Mouse (Mus musculus): ENCODE data around the gene Clasp2.
"Not testable (repeated sequence)": the region's sequence is repeated elsewhere in the genome, so short reads cannot be mapped to it uniquely, and the experiment has no call there.

Gene Clasp2

DNA sequence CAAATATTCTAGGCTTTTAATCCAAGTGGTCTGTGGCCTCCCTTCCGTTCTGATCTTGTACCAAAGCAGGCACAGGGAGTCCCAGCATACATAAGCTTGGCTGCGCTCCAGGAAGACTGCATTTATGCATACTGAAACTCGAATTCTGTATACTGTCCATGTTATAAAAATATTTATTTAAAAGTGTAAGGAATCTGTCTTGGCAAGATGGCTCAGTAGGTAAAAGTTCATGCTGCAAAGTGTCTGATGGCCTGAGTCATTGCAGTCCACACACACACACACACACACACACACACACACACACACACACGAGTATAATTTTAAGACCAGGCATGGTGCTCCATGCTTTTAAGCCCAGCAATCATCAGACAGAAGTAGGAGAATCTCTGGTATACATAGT is 161.9 kb downstream of the Clasp2 start:
- in situ Hi-C loops (cut with MboI; ENCODE audit: low pct_unique_long_range_greater_than_20kb in 1 of 2, low sequenced_read_pairs in 2 of 2, unreplicated experiment in 1 of 2) = no loop called here

DNA sequence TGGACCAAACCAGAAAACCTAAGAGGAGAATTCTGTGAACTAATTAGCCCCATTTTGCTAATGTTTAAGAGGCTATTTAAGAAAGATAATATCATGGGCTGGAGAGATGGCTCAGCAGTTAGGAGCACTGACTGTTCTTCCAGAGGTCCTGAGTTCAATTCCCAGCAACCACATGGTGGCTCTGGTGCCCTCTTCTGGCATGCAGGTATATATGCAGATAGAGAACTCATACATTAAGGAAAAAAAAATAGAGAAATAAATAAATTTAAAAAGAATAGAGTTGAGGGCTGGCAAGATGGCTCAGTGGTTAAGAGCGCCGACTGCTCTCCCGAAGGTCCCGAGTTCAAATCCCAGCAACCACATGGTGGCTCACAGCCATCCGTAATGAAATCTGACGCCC is 163.0 kb downstream of the Clasp2 start:
- in situ Hi-C loops (cut with MboI; ENCODE audit: low pct_unique_long_range_greater_than_20kb in 1 of 2, low sequenced_read_pairs in 2 of 2, unreplicated experiment in 1 of 2) = not testable (repeated sequence)

- in situ Hi-C loops (cut with MboI; ENCODE audit: low pct_unique_long_range_greater_than_20kb in 1 of 2, low sequenced_read_pairs in 2 of 2, unreplicated experiment in 1 of 2) = no loop called here
These were observed 174.5 kb downstream of the Clasp2 start for GRCm38 (mm10) chr9:113915789-113916188.

GRCm38 (mm10) chr9:113922677-113923076 is 181.4 kb downstream of the Clasp2 start:
- in situ Hi-C loops (cut with MboI; ENCODE audit: low pct_unique_long_range_greater_than_20kb in 1 of 2, low sequenced_read_pairs in 2 of 2, unreplicated experiment in 1 of 2) = no loop called here

GRCm38 (mm10) chr9:113924883-113925282 is 183.6 kb downstream of the Clasp2 start:
- in situ Hi-C loops (cut with MboI; ENCODE audit: low pct_unique_long_range_greater_than_20kb in 1 of 2, low sequenced_read_pairs in 2 of 2, unreplicated experiment in 1 of 2) = no loop called here

DNA sequence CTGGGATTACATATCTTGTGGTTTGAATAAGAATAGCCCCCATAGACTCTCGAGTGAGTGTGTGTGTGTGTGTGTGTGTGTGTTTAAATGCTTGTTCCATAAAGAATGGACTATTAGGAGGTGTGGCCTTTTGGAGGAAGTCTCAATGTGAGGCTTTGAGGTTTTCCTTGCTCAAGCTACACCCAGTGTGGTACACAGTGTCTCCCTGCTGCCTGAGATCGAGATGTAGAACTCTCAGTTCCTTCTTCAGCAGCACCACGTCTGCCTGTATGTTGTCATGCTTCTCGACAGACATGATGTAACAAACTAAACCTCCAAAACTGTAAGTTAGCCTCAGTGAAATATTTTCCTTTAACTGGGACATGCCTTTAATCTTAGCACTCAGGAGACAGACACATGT is 187.3 kb downstream of the Clasp2 start:
- in situ Hi-C loops (cut with MboI; ENCODE audit: low pct_unique_long_range_greater_than_20kb in 1 of 2, low sequenced_read_pairs in 2 of 2, unreplicated experiment in 1 of 2) = no loop called here

- in situ Hi-C loops (cut with MboI; ENCODE audit: low pct_unique_long_range_greater_than_20kb in 1 of 2, low sequenced_read_pairs in 2 of 2, unreplicated experiment in 1 of 2) = no loop called here
These were observed 188.4 kb downstream of the Clasp2 start for GRCm38 (mm10) chr9:113929676-113930075.

DNA sequence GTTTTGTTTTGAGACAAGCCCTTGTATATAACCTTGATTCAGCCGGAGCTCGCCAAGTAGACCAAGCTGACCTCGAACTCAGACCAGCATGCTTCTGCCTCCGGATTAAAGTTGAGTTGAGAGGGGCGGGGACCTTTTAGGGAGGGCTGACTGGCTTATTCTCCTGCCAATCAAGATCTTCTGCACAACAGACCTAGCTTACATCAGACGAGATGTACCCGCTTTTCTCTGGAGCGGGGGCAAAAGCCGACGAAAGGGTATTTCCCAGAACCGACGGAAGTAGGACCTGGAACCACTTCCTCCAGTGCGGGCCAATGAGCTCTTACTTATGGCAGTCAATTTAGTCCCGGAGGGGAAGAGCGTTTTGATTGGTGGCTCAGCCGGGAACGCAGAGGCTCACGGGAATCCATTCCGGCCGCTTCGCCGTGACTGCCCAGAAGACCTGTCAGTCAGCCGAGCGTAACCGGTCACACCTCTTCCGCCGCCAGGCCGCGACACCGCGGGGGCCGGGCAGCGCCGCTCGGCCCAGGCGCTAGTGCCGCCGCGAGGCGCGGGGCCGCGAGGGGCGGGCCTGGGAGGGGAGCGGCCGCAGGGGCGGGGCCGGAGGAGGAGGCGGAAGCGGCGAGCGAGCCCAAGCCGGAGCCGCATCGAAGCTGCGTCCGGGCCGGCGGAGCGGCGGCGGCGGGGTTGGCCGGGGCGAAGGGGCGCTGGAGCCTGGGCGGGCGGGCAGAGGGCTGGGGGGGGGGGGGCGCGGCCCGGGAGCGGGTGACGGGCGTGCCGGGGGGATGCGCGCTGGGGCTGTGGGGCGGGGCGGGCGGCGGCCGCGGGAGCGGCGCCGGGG is 189.5 kb downstream of the Clasp2 start, which contains the start of gene Ubp1:
Gene Ubp1 (plus strand): TSS at position 401 of the 841 bp plus-strand sequence.
- in situ Hi-C loops (cut with MboI; ENCODE audit: low pct_unique_long_range_greater_than_20kb in 1 of 2, low sequenced_read_pairs in 2 of 2, unreplicated experiment in 1 of 2) = no loop called here

GRCm38 (mm10) chr9:113931375-113932099 is 190.3 kb downstream of the Clasp2 start:
- in situ Hi-C loops (cut with MboI; ENCODE audit: low pct_unique_long_range_greater_than_20kb in 1 of 2, low sequenced_read_pairs in 2 of 2, unreplicated experiment in 1 of 2) = no loop called here

DNA sequence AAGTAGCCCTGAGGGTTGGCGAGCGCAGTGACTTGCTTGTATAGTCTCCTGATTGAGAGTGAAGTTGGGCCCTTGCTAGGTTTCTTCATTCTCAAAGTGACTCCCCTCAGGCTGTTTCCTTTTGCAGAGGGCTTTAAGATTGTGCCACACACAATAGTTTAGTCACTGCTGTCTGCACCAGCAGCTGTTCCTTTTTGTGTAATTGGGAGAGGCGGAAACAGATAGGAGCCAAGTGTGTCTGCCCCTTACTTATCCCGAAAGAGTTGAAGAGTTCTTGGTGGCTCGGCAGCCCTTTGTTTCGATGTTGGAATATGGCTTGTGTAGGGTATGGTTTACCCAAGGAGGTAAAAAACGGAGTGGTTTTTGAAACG is 190.8 kb downstream of the Clasp2 start:
- in situ Hi-C loops (cut with MboI; ENCODE audit: low pct_unique_long_range_greater_than_20kb in 1 of 2, low sequenced_read_pairs in 2 of 2, unreplicated experiment in 1 of 2) = no loop called here

- in situ Hi-C loops (cut with MboI; ENCODE audit: low pct_unique_long_range_greater_than_20kb in 1 of 2, low sequenced_read_pairs in 2 of 2, unreplicated experiment in 1 of 2) = no loop called here
These were observed 191.2 kb downstream of the Clasp2 start for GRCm38 (mm10) chr9:113932501-113932900.

GRCm38 (mm10) chr9:113935638-113936037 is 194.4 kb downstream of the Clasp2 start:
- in situ Hi-C loops (cut with MboI; ENCODE audit: low pct_unique_long_range_greater_than_20kb in 1 of 2, low sequenced_read_pairs in 2 of 2, unreplicated experiment in 1 of 2) = no loop called here

- in situ Hi-C loops (cut with MboI; ENCODE audit: low pct_unique_long_range_greater_than_20kb in 1 of 2, low sequenced_read_pairs in 2 of 2, unreplicated experiment in 1 of 2) = no loop called here
These were observed 198.0 kb downstream of the Clasp2 start for GRCm38 (mm10) chr9:113939063-113939850.

GRCm38 (mm10) chr9:113941103-113941805 is 200.0 kb downstream of the Clasp2 start:
- in situ Hi-C loops (cut with MboI; ENCODE audit: low pct_unique_long_range_greater_than_20kb in 1 of 2, low sequenced_read_pairs in 2 of 2, unreplicated experiment in 1 of 2) = no loop called here

- in situ Hi-C loops (cut with MboI; ENCODE audit: low pct_unique_long_range_greater_than_20kb in 1 of 2, low sequenced_read_pairs in 2 of 2, unreplicated experiment in 1 of 2) = no loop called here
These were observed 202.1 kb downstream of the Clasp2 start for GRCm38 (mm10) chr9:113943372-113943771.

DNA sequence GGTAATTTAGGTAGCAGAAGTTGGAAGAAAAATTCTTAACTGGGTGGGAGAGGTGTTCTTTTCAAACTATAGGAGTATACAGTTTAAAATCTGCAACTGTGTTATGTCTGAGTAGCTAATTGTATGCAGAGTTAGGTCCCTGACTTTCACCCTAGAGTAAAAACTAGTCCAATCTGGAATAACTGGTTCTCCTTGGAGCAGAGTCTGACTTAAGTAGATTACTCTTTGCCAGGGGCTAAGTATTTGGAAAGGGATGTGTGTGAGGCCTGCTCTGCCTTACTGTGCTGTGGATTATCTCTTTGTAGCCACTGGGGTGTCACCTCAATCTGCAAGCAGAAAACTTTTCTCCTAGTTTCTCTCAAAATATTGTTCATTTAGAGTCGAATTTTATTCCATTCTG is 205.9 kb downstream of the Clasp2 start:
- in situ Hi-C loops (cut with MboI; ENCODE audit: low pct_unique_long_range_greater_than_20kb in 1 of 2, low sequenced_read_pairs in 2 of 2, unreplicated experiment in 1 of 2) = no loop called here

DNA sequence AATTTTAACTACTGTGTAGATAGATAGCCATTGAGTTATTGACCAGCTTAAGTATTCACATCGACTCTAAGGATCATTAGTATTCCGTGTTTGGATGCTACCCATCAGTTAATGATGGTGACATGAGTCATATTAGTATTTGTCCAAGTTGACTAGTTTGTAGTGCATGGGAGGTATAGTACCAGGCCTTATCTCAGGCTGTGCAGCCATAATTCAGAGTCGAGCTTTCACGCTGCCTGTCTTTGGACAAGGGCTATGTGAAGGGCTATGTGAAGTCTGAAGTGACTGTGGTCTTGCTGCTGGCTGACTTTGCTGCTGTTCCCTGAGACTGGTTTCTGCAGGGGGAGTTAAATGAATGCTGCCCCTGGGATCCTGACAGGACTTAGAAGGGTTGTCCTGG is 216.5 kb downstream of the Clasp2 start:
- in situ Hi-C loops (cut with MboI; ENCODE audit: low pct_unique_long_range_greater_than_20kb in 1 of 2, low sequenced_read_pairs in 2 of 2, unreplicated experiment in 1 of 2) = no loop called here

DNA sequence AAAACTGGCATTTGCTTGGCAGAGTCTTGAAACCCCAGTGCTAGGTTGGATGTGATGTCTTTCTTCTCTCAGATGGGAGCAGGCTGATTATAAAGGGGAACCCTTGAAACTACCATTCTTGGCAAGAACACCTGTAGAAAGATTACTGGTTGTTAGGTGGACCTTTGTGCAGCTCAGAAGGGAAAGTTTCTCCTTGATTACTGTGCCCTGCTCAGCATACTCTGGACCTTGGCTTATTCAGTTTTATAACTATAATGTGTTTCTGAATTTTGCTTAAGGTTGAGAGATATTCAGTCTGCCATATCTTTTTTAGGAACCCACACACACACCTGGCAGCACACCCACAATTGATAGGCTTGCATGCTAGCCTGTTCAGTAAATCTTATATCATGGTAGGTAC is 222.4 kb downstream of the Clasp2 start:
- in situ Hi-C loops (cut with MboI; ENCODE audit: low pct_unique_long_range_greater_than_20kb in 1 of 2, low sequenced_read_pairs in 2 of 2, unreplicated experiment in 1 of 2) = no loop called here
